Mouse (Mus musculus) heart, adult 8-10 months (tissue): Measurements from ENCODE around the gene Slc50a1. TPM values are rescaled to one million over a fixed set of nuclear protein-coding genes. Genes with fewer than 3 reads are reported as not detected.

Experiments
- DNase-seq: peaks from one replicate; pipeline ENCODE4 v3.0.0; 2022; ENCODE audit warnings: low spot score
- total RNA-seq, 4 experiments: library from RNA; stranded (reverse); gene quantifications; 2 replicates each; pipeline ENCODE4 v1.2.4; 2022

Slc50a1 gene
- total RNA-seq: 10 to 100 TPM; 16.6 to 27.0 (median 21.0) TPM

GRCm38 (mm10) chr3:89270051-89270755 lies at the start of gene Slc50a1:
Gene Slc50a1, minus strand, starts transcription at chr3:89270570.
- DNase-seq: peak; percentile 88

GRCm38 (mm10) chr3:89319591-89320350 lies 49.4 kb upstream of the Slc50a1 start:
- no peak for DNase-seq

- no peak for DNase-seq
Measured at GRCm38 (mm10) chr3:89318971-89319590, 48.7 kb upstream of the Slc50a1 start.

GRCm38 (mm10) chr3:89318316-89318715 lies 47.9 kb upstream of the Slc50a1 start:
- no peak for DNase-seq

GRCm38 (mm10) chr3:89317246-89317645 lies 46.9 kb upstream of the Slc50a1 start:
- DNase-seq: no peak

- DNase-seq: peak; percentile 89
Measured at GRCm38 (mm10) chr3:89316833-89317232, 46.5 kb upstream of the Slc50a1 start.

GRCm38 (mm10) chr3:89315930-89316831 lies 45.8 kb upstream of the Slc50a1 start:
- no peak for DNase-seq

GRCm38 (mm10) chr3:89315195-89315929 lies 45.0 kb upstream of the Slc50a1 start:
- DNase-seq: peak; percentile 69

- DNase-seq: no peak
Measured at GRCm38 (mm10) chr3:89314791-89315190, 44.4 kb upstream of the Slc50a1 start.

GRCm38 (mm10) chr3:89314340-89314739 lies 44.0 kb upstream of the Slc50a1 start:
- no peak for DNase-seq

GRCm38 (mm10) chr3:89308089-89308488 lies 37.7 kb upstream of the Slc50a1 start:
- DNase-seq: peak; percentile 73

- DNase-seq: no peak
Measured at GRCm38 (mm10) chr3:89305551-89306325, 35.4 kb upstream of the Slc50a1 start.

GRCm38 (mm10) chr3:89305105-89305504 lies 34.7 kb upstream of the Slc50a1 start:
- no peak for DNase-seq

GRCm38 (mm10) chr3:89304440-89304839 lies 34.1 kb upstream of the Slc50a1 start:
- no peak for DNase-seq

- no peak for DNase-seq
Measured at GRCm38 (mm10) chr3:89300514-89300913, 30.1 kb upstream of the Slc50a1 start.

GRCm38 (mm10) chr3:89300071-89300470 lies 29.7 kb upstream of the Slc50a1 start:
- no peak for DNase-seq

- DNase-seq: no peak
Measured at GRCm38 (mm10) chr3:89299499-89299898, 29.1 kb upstream of the Slc50a1 start.

GRCm38 (mm10) chr3:89298908-89299307 lies 28.5 kb upstream of the Slc50a1 start:
- DNase-seq: no peak

GRCm38 (mm10) chr3:89296761-89297396 lies 26.5 kb upstream of the Slc50a1 start:
- DNase-seq: no peak
